Mouse (Mus musculus): ENCODE results near the gene Nfatc2.

DNA sequence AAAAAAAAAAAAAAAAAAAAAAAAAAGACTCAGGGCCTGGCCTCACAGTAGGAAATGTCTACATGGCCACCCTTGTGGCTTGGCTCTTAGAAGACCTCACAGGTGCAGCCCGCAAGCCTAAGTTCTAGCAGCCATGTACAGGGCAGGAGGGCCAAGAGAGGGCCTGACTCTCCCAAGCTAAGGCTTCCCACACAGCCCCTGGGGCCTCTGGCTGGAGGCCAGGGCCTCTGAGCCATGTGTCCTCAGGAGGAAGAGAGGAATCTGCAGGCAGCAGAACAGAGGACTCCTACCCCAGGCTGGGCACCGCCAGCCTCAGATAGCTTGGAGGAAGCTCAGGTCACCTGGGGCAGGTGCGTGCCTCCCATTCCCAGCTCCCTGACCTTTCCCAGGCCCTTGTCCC is 13.7 kb upstream of the Nfatc2 start:
- TF ChIP-seq CTCF (IDR thresholded peaks at IDR 0.05; ENCODE audit: borderline replicate concordance, control insufficient read depth, extremely low read depth, insufficient read depth, low read length, poor library complexity): no peak
- no peak for TF ChIP-seq POLR2A (IDR thresholded peaks at IDR 0.05; ENCODE audit: control insufficient read depth, extremely low read depth, insufficient read depth, low read length, poor library complexity)
